ENCODE assay signal across 19 mouse cellular contexts in the genomic region with DNA sequence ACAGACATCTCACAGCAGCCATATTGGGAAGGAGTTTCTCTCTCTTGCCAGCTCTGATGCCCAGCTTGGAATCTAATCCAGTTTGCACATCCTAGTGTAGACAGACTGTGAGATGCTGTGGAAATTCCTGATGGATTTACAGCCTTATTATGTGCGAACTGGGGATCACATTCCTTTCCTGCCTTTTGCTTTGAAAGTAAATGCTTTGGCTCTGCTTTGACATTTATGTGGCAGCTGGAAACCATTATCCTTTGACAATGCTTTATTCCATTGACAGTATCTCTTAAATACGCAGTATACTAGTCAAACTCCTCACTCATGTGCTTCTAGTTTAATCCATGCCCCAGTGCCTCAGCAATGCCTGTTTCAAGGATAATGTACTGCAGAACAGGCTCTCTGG. TPM values are rescaled to one million over a fixed set of nuclear protein-coding genes. Genes with fewer than 3 reads are reported as not detected.
DNase-seq lines count a peak whose midpoint lies in the region; ATAC-seq and TF ChIP-seq lines count a peak whose summit lies in the region.
"Had no signal": no experiment of that assay in that cellular context is flagged by ENCODE, and none has a peak within 500 bp of the region (broad histone marks: within the 10 kb centered on the region; RNA-seq: fewer than 3 reads in every experiment).

No protein-coding gene starts in this region.

- no peak for TF ChIP-seq CTCF in kidney, adult 2 months (conservative IDR thresholded peaks at IDR 0.05; ENCODE audit: insufficient read depth, insufficient read length, low read depth, low read length)
- no peak for TF ChIP-seq CTCF in brain, embryonic 14.5 days (IDR thresholded peaks at IDR 0.05; ENCODE audit: borderline replicate concordance, extremely low read depth, insufficient read depth, insufficient read length)

- H3K36me3 ChIP-seq in kidney, embryonic 15.5 days: no peaks in the 10 kb centered on the region
- no peaks in the 10 kb centered on the region for H3K36me3 ChIP-seq in kidney, adult 2 months (ENCODE audit: control insufficient read depth, insufficient read depth, low read length)
- H3K36me3 ChIP-seq in limb, embryonic 12.5 days: no peaks in the 10 kb centered on the region
- H3K36me3 ChIP-seq: hindbrain, embryonic 15.5 days; intestine, embryonic 15.5 days had no signal

- no peaks in the 10 kb centered on the region for H3K27me3 ChIP-seq in kidney, embryonic 15.5 days
- no peaks in the 10 kb centered on the region for H3K27me3 ChIP-seq in kidney, adult 2 months (replicated peaks; ENCODE audit: control insufficient read depth, insufficient read depth, low read length)
- H3K27me3 ChIP-seq in limb, embryonic 12.5 days: no peaks in the 10 kb centered on the region
- H3K27me3 ChIP-seq: hindbrain, embryonic 15.5 days; intestine, embryonic 15.5 days had no signal

- 16% methylated on average over 2 of the region's 2 CpGs for WGBS in kidney, embryonic 15.5 days
- WGBS in kidney, adult 2 months: 18% methylated on average over 2 of the region's 2 CpGs
- WGBS in limb, embryonic 12.5 days: 4% methylated on average over 2 of the region's 2 CpGs

- H3K9ac ChIP-seq in kidney, embryonic 15.5 days: no peak overlapping the region
- no peak overlapping the region for H3K9ac ChIP-seq in limb, embryonic 12.5 days (replicated peaks)
- H3K9ac ChIP-seq: hindbrain, embryonic 15.5 days; intestine, embryonic 15.5 days had no signal

- H3K27ac ChIP-seq in kidney, embryonic 15.5 days: no peak overlapping the region
- no peak overlapping the region for H3K27ac ChIP-seq in kidney, adult 2 months (ENCODE audit: insufficient read depth, low read depth, low read length)
- no peak overlapping the region for H3K27ac ChIP-seq in limb, embryonic 12.5 days
- H3K27ac ChIP-seq: gastrocnemius, adult 2 months; hindbrain, embryonic 15.5 days; intestine, embryonic 15.5 days had no signal

- no peak overlapping the region for H3K4me2 ChIP-seq in kidney, embryonic 15.5 days
- H3K4me2 ChIP-seq in limb, embryonic 12.5 days: no peak overlapping the region
- H3K4me2 ChIP-seq: hindbrain, embryonic 15.5 days; intestine, embryonic 15.5 days; midbrain, embryonic 11.5 days had no signal

- no peaks in the 10 kb centered on the region for H3K9me3 ChIP-seq in kidney, embryonic 15.5 days (replicated peaks)
- no peaks in the 10 kb centered on the region for H3K9me3 ChIP-seq in limb, embryonic 12.5 days
- H3K9me3 ChIP-seq: hindbrain, embryonic 15.5 days; intestine, embryonic 15.5 days had no signal

- no peak for TF ChIP-seq POLR2A in kidney, adult 2 months (IDR thresholded peaks at IDR 0.05; ENCODE audit: low read depth, low read length)
- no peak for TF ChIP-seq POLR2A in brain, embryonic 14.5 days (IDR thresholded peaks at IDR 0.05; ENCODE audit: borderline replicate concordance, extremely low read depth, insufficient read depth, insufficient read length, poor library complexity, severe bottlenecking)

- DNase-seq in kidney, adult 2 months: no peak
- DNase-seq in brain, embryonic 14.5 days (ENCODE audit: low read depth): peak; percentile 44
- peak; percentile 35 for DNase-seq in embryo, embryonic 11 days
- no peak for DNase-seq in ovary, postnatal 36 days (ENCODE audit: low spot score)
- no peak for DNase-seq in ovary, postnatal 14 days (ENCODE audit: low spot score)
- DNase-seq: adrenal gland, postnatal 25 days; cerebellum, adult 9-10 months; gastrocnemius, adult 2 months; kidney, adult 9 months; layer of hippocampus, postnatal 36 days; lung, postnatal 10 days; right cerebral cortex, postnatal 14 days had no signal

- H3K4me1 ChIP-seq in kidney, embryonic 15.5 days: no peaks in the 10 kb centered on the region
- no peaks in the 10 kb centered on the region for H3K4me1 ChIP-seq in kidney, adult 2 months (ENCODE audit: control insufficient read depth, insufficient read depth, low read length)
- peaks cover 8% of the 10 kb centered on the region; the same call in 1 of the 2 replicates for H3K4me1 ChIP-seq in limb, embryonic 12.5 days (replicated peaks)
- H3K4me1 ChIP-seq: hindbrain, embryonic 15.5 days; intestine, embryonic 15.5 days had no signal

- peak; percentile 56; the same call in 1 of the 2 replicates for ATAC-seq in kidney, embryonic 15.5 days (replicated peaks; ENCODE audit: low FRiP score)
- ATAC-seq in limb, embryonic 12.5 days (ENCODE audit: insufficient number of reproducible peaks, insufficient read depth, low FRiP score, low TSS enrichment, low read depth): peak; percentile 78
- ATAC-seq: intestine, embryonic 15.5 days had no signal

- H3K4me3 ChIP-seq in kidney, embryonic 15.5 days (replicated peaks): no peak overlapping the region
- H3K4me3 ChIP-seq in kidney, adult 2 months (ENCODE audit: insufficient read depth, low read depth, low read length): no peak overlapping the region
- H3K4me3 ChIP-seq in limb, embryonic 12.5 days (replicated peaks): no peak overlapping the region
- H3K4me3 ChIP-seq: gastrocnemius, adult 2 months; hindbrain, embryonic 15.5 days; intestine, embryonic 15.5 days had no signal

RNA-seq across cellular contexts. Expression of a gene that starts 34.1 kb away (rescaled TPM):
- polyA plus RNA-seq in kidney, embryonic 15.5 days (2015; fragmentation: Nextera tagmentation; extraction: Ambion mirVana): 0.15 TPM in 1 of 2 replicates, not detected in the other
- not detected in 2 replicates for polyA plus RNA-seq in kidney, adult 2 months (2012; rRNA removed)
- 2.6 and 6.0 TPM in 2 replicates for polyA plus RNA-seq in brain, embryonic 14.5 days (2012; rRNA removed)
- 0.65 and 0.97 TPM in 2 replicates for polyA plus RNA-seq in limb, embryonic 12.5 days (2016; fragmentation: Nextera tagmentation; extraction: Ambion mirVana)
- polyA plus RNA-seq: intestine, embryonic 15.5 days; liver, adult 2 months; liver, embryonic 16.5 days had no signal

Comparison
In these comparisons a context has a peak if more than half of its experiments do, and no peak if none do; other contexts are left out.
1. DNase-seq: peak in brain, embryonic 14.5 days (single experiment) and embryo, embryonic 11 days (single experiment); none in kidney, adult 2 months (single experiment), ovary, postnatal 36 days (single experiment) and ovary, postnatal 14 days (single experiment).